Mouse (Mus musculus): ENCODE results near the gene Mtus2.

- TF ChIP-seq CTCF (IDR thresholded peaks at IDR 0.05; ENCODE audit: low read depth) (no peak), EP300 (IDR thresholded peaks at IDR 0.05; ENCODE audit: low read depth) (no peak)
These were observed 104.7 kb downstream of the Mtus2 start for GRCm38 (mm10) chr5:148061869-148062268.

Measured in liver, postnatal 0 days (tissue).